Mouse (Mus musculus): ENCODE data around the gene Olfr1191-ps1. TPM values are rescaled to one million over a fixed set of nuclear protein-coding genes. Genes with fewer than 3 reads are reported as not detected.
"Not testable (repeated sequence)": the region's sequence is repeated elsewhere in the genome, so short reads cannot be mapped to it uniquely, and the experiment has no call there.

The Olfr1191-ps1 gene
- not detected in 2 replicates for polyA plus RNA-seq (2014; fragmentation: Nextera tagmentation; extraction: Ambion mirVana)

- not testable (repeated sequence) for H3K36me3 ChIP-seq (ENCODE audit: control insufficient read depth, insufficient read depth, low read length); H3K9me3 ChIP-seq (ENCODE audit: control insufficient read depth, low read length); H3K9ac ChIP-seq (replicated peaks; ENCODE audit: low read depth, low read length); H3K4me1 ChIP-seq (ENCODE audit: control insufficient read depth, insufficient read depth, low read length); H3K4me2 ChIP-seq (ENCODE audit: low read depth, low read length); H3K27me3 ChIP-seq (ENCODE audit: control insufficient read depth, insufficient read depth, low read length); H3K27ac ChIP-seq (ENCODE audit: low read depth, low read length); H3K4me3 ChIP-seq (ENCODE audit: low read depth, low read length); ATAC-seq (ENCODE audit: low read depth)
- WGBS: 92% methylated on average over 1 of the region's 1 CpGs
Observed at GRCm38 (mm10) chr2:88640242-88640641, at the start of gene Olfr1191-ps1. TSS of gene Olfr1191-ps1 (plus strand) at chr2:88640542.

DNA sequence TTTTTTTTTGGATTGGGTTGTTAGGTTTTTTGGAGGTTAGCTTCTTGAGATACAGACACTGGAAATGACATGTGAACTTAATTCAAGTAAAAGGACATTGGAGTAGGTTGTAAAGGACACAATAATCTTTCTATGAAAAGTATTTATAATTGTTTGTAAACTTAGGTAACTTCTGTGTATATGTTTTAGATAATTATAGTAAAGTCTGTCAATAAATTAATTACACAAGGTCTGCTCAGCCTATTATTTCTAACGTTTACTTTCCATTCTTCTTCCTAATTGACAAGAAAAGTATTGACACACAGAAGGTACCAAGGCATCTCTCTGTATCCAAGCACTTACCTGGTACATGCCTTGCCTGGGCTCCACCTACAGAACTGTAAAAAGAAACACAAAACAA, 7.9 kb downstream of the Olfr1191-ps1 start, which contains the start of gene Olfr1192-ps1:
Gene Olfr1192-ps1, plus strand, starts transcription at position 301 of the 400 bp plus-strand sequence.
- Histone ChIP-seq H3K27ac (ENCODE audit: low read depth, low read length) (no peak within 1 kb of the TSS), H3K9me3 (ENCODE audit: control insufficient read depth, low read length) (no peaks in the 10 kb centered on the region), H3K4me2 (ENCODE audit: low read depth, low read length) (no peak within 1 kb of the TSS), H3K36me3 (ENCODE audit: control insufficient read depth, insufficient read depth, low read length) (no peaks in the 10 kb centered on the region), H3K4me3 (ENCODE audit: low read depth, low read length) (no peak within 1 kb of the TSS), H3K4me1 (ENCODE audit: control insufficient read depth, insufficient read depth, low read length) (no peaks in the 10 kb centered on the region), H3K27me3 (ENCODE audit: control insufficient read depth, insufficient read depth, low read length) (no peaks in the 10 kb centered on the region), H3K9ac (replicated peaks; ENCODE audit: low read depth, low read length) (no peak within 1 kb of the TSS)
- WGBS: 50% methylated on average over 1 of the region's 1 CpGs
- no peak for ATAC-seq (ENCODE audit: low read depth)

GRCm38 (mm10) chr2:88675328-88675727, 35.0 kb downstream of the Olfr1191-ps1 start, which contains the start of gene Olfr1193:
TSS of gene Olfr1193 (plus strand) at chr2:88675628.
- not testable (repeated sequence) for H3K9me3 ChIP-seq (ENCODE audit: control insufficient read depth, low read length); H3K4me2 ChIP-seq (ENCODE audit: low read depth, low read length); H3K4me1 ChIP-seq (ENCODE audit: control insufficient read depth, insufficient read depth, low read length); H3K27ac ChIP-seq (ENCODE audit: low read depth, low read length); H3K4me3 ChIP-seq (ENCODE audit: low read depth, low read length); ATAC-seq (ENCODE audit: low read depth); H3K9ac ChIP-seq (replicated peaks; ENCODE audit: low read depth, low read length); H3K27me3 ChIP-seq (ENCODE audit: control insufficient read depth, insufficient read depth, low read length); H3K36me3 ChIP-seq (ENCODE audit: control insufficient read depth, insufficient read depth, low read length)

DNA sequence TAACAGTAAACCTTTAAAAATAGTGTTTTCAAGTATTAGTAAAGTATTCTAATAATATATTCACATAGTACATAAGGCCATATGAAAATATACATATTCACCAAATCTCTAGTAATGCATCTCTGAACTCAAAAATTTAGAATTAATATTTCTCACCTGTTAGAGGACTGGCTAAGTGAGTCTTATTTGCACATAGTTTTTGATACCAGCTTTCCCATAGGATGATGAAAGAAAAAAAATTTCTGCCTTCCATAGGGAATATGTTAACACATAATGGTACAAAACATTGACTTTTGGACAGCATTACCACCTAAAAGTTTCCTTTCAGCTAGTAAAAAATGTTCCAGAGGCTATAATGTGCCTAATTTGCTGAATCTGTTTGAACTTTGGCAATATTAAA, 48.7 kb downstream of the Olfr1191-ps1 start, which contains the start of gene Olfr1195:
Gene Olfr1195, minus strand, starts transcription at position 101 of the 400 bp plus-strand sequence.
- Histone ChIP-seq H3K4me1 (ENCODE audit: control insufficient read depth, insufficient read depth, low read length) (no peaks in the 10 kb centered on the region), H3K4me3 (ENCODE audit: low read depth, low read length) (no peak within 1 kb of the TSS), H3K9me3 (ENCODE audit: control insufficient read depth, low read length) (no peaks in the 10 kb centered on the region), H3K9ac (replicated peaks; ENCODE audit: low read depth, low read length) (no peak within 1 kb of the TSS), H3K27me3 (ENCODE audit: control insufficient read depth, insufficient read depth, low read length) (no peaks in the 10 kb centered on the region), H3K36me3 (ENCODE audit: control insufficient read depth, insufficient read depth, low read length) (no peaks in the 10 kb centered on the region), H3K4me2 (ENCODE audit: low read depth, low read length) (no peak within 1 kb of the TSS), H3K27ac (ENCODE audit: low read depth, low read length) (no peak within 1 kb of the TSS)
- no peak for ATAC-seq (ENCODE audit: low read depth)

Other genes with a start within 250 kb of the Olfr1191-ps1 start
- not detected in 2 replicates for gene Olfr1179, start 234.1 kb upstream of the Olfr1191-ps1 start, polyA plus RNA-seq (2014; fragmentation: Nextera tagmentation; extraction: Ambion mirVana)
- gene Olfr1180, start 221.4 kb upstream of the Olfr1191-ps1 start, polyA plus RNA-seq (2014; fragmentation: Nextera tagmentation; extraction: Ambion mirVana): not detected in 2 replicates
- not detected in 2 replicates for gene Olfr1181, start 214.4 kb upstream of the Olfr1191-ps1 start, polyA plus RNA-seq (2014; fragmentation: Nextera tagmentation; extraction: Ambion mirVana)
- not detected in 2 replicates for gene Gm13757, start 191.4 kb upstream of the Olfr1191-ps1 start, polyA plus RNA-seq (2014; fragmentation: Nextera tagmentation; extraction: Ambion mirVana)
- gene Olfr1183, start 185.7 kb upstream of the Olfr1191-ps1 start, polyA plus RNA-seq (2014; fragmentation: Nextera tagmentation; extraction: Ambion mirVana): not detected in 2 replicates
- gene Olfr1184, start 156.9 kb upstream of the Olfr1191-ps1 start, polyA plus RNA-seq (2014; fragmentation: Nextera tagmentation; extraction: Ambion mirVana): not detected in 2 replicates
- gene Olfr1185-ps1, start 147.2 kb upstream of the Olfr1191-ps1 start, polyA plus RNA-seq (2014; fragmentation: Nextera tagmentation; extraction: Ambion mirVana): not detected in 2 replicates
- not detected in 2 replicates for gene Olfr1186, start 122.0 kb upstream of the Olfr1191-ps1 start, polyA plus RNA-seq (2014; fragmentation: Nextera tagmentation; extraction: Ambion mirVana)
- not detected in 2 replicates for gene Olfr1188, start 83.6 kb upstream of the Olfr1191-ps1 start, polyA plus RNA-seq (2014; fragmentation: Nextera tagmentation; extraction: Ambion mirVana)
- not detected in 2 replicates for gene Olfr1189, start 54.1 kb upstream of the Olfr1191-ps1 start, polyA plus RNA-seq (2014; fragmentation: Nextera tagmentation; extraction: Ambion mirVana)
- not detected in 2 replicates for gene Olfr1192-ps1, start 8.0 kb downstream of the Olfr1191-ps1 start, polyA plus RNA-seq (2014; fragmentation: Nextera tagmentation; extraction: Ambion mirVana)
- not detected in 2 replicates for gene Olfr1193, start 35.1 kb downstream of the Olfr1191-ps1 start, polyA plus RNA-seq (2014; fragmentation: Nextera tagmentation; extraction: Ambion mirVana)
- not detected in 2 replicates for gene Olfr1195, start 48.6 kb downstream of the Olfr1191-ps1 start, polyA plus RNA-seq (2014; fragmentation: Nextera tagmentation; extraction: Ambion mirVana)
- not detected in 2 replicates for gene Olfr1196, start 64.1 kb downstream of the Olfr1191-ps1 start, polyA plus RNA-seq (2014; fragmentation: Nextera tagmentation; extraction: Ambion mirVana)
- gene Olfr1197, start 91.8 kb downstream of the Olfr1191-ps1 start, polyA plus RNA-seq (2014; fragmentation: Nextera tagmentation; extraction: Ambion mirVana): not detected in 2 replicates
- not detected in 2 replicates for gene Olfr1198, start 110.8 kb downstream of the Olfr1191-ps1 start, polyA plus RNA-seq (2014; fragmentation: Nextera tagmentation; extraction: Ambion mirVana)
- gene Olfr1199, start 119.9 kb downstream of the Olfr1191-ps1 start, polyA plus RNA-seq (2014; fragmentation: Nextera tagmentation; extraction: Ambion mirVana): not detected in 2 replicates
- gene Olfr1200, start 129.9 kb downstream of the Olfr1191-ps1 start, polyA plus RNA-seq (2014; fragmentation: Nextera tagmentation; extraction: Ambion mirVana): not detected in 2 replicates
- gene Olfr1201, start 152.5 kb downstream of the Olfr1191-ps1 start, polyA plus RNA-seq (2014; fragmentation: Nextera tagmentation; extraction: Ambion mirVana): not detected in 2 replicates
- 0.05 TPM in 1 of 2 replicates, not detected in the other for gene Olfr1202, start 174.0 kb downstream of the Olfr1191-ps1 start, polyA plus RNA-seq (2014; fragmentation: Nextera tagmentation; extraction: Ambion mirVana)
- gene Olfr1205, start 189.2 kb downstream of the Olfr1191-ps1 start, polyA plus RNA-seq (2014; fragmentation: Nextera tagmentation; extraction: Ambion mirVana): not detected in 2 replicates
- gene Olfr1204, start 208.8 kb downstream of the Olfr1191-ps1 start, polyA plus RNA-seq (2014; fragmentation: Nextera tagmentation; extraction: Ambion mirVana): not detected in 2 replicates
- gene Olfr1206, start 222.7 kb downstream of the Olfr1191-ps1 start, polyA plus RNA-seq (2014; fragmentation: Nextera tagmentation; extraction: Ambion mirVana): not detected in 2 replicates